Mouse (Mus musculus) thymus, adult 2 months (tissue): ENCODE results near the gene Babam1.

ENCODE experiments used
- CTCF ChIP-seq: fragments of 200-500 bp; IDR thresholded peaks from 2 replicates; pipeline ENCODE4 v1.5.1; 2012; ENCODE audit warnings: mild to moderate bottlenecking, control low read depth, low read length, moderate library complexity, borderline replicate concordance; ENCODE audit not compliant: control insufficient read depth, poor library complexity, insufficient read depth; ENCODE audit errors: extremely low read depth
- POLR2A ChIP-seq: fragments of 200-500 bp; IDR thresholded peaks from 2 replicates; pipeline ENCODE4 v1.6.1; 2012; ENCODE audit warnings: mild to moderate bottlenecking, low read length, control low read depth, moderate library complexity; ENCODE audit not compliant: control insufficient read depth, poor library complexity, insufficient read depth; ENCODE audit errors: extremely low read depth

DNA sequence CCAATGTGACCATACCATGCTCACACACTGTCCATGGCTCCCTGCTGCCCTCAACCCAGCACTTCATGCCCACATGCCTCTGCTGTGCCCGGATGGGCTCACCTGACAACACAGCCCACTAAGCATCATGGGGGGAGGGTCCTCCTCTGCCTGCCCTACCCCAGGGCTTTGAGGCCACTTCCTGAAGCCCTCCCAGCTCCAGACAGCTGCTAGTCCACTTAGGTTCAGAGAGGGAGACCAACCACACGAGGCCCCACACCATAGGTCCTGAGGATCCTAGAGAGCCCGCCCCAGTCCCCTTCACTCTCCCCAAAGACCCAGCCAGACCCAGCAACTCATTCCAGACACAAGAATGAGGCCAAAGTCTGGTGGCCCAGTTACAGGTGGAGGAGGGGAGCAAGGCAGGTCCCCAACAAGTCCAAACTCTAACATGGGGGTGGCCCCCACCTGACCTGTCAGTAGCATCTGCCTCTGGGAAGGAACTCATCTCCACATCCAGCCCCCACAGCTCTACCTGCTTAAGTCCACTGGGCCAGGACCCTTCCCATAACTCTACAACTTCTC lies 17.1 kb upstream of the Babam1 start:
- TF ChIP-seq POLR2A (no peak), CTCF (no peak)
